Mouse (Mus musculus) embryonic facial prominence, embryonic 10.5 days (tissue): ENCODE measurements at regions not wholly inside any gene's neighbourhood (a gene's known extent, or its start where the extent isn't known, plus 50 kb on each side); places are given as distances from the start of the nearest gene placed in this dataset.
"Not testable (repeated sequence)": the region's sequence is repeated elsewhere in the genome, so short reads cannot be mapped to it uniquely, and the experiment has no call there.

Experiments used
- DNase-seq: peaks from one replicate; pipeline ENCODE4 v3.0.0-alpha.2; 2017; ENCODE audit warnings: low spot score
- H3K27ac ChIP-seq: fragments of 300-500 bp; sonication (generic); replicated peaks from 2 replicates; pipeline ENCODE4 v1.5.1; 2016; ENCODE audit warnings: mild to moderate bottlenecking
- H3K27me3 ChIP-seq: fragments of 300-500 bp; sonication (generic); replicated peaks from 2 replicates; pipeline ENCODE4 v1.6.1; 2016; ENCODE audit warnings: low read depth, mild to moderate bottlenecking; ENCODE audit not compliant: poor library complexity, severe bottlenecking
- H3K36me3 ChIP-seq: fragments of 300-500 bp; sonication (generic); replicated peaks from 2 replicates; pipeline ENCODE4 v1.6.1; 2016; ENCODE audit warnings: mild to moderate bottlenecking, moderate library complexity
- H3K4me1 ChIP-seq: fragments of 300-500 bp; sonication (generic); 2 replicates; pipeline ENCODE4 v1.6.1; 2016
- H3K4me3 ChIP-seq: fragments of 300-500 bp; sonication (generic); 2 replicates; pipeline ENCODE4 v1.5.1; 2016; ENCODE audit warnings: mild to moderate bottlenecking, moderate library complexity
- H3K9me3 ChIP-seq: fragments of 300-500 bp; sonication (generic); 2 replicates; pipeline ENCODE4 v1.6.1; 2016; ENCODE audit warnings: mild to moderate bottlenecking
- WGBS: fragments of 180-500 bp; shearing (Covaris S2); methylation state at CpG from one replicate; pipeline ENCODE4 v1.1.7; 2016; 5-methylcytosine and 5-hydroxymethylcytosine counted together

DNA sequence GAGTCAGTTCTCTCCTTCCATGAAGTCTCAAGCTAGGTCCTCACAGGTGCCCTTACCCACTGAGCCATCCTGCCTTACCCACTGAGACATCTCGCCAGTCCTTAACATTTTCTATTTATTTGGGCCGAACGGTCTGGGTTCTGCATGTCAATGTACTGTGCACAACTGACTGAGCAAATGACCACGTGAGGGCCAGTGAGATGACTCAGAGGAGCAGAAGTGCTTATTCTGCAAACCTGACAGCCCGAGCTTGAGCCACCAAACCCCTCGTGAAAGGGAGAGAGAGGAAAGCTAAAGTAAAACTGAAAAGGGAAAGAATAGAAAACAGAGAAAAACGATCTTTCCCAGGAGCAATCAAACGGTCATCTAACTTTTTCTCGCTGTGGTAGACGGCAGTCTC, 52.2 kb upstream of the Nmd3 start:
- Histone ChIP-seq H3K27me3 (no peaks in the 10 kb centered on the region), H3K36me3 (no peaks in the 10 kb centered on the region), H3K4me1 (no peaks in the 10 kb centered on the region), H3K4me3 (no peak overlapping the region), H3K9me3 (no peaks in the 10 kb centered on the region), H3K27ac (no peak overlapping the region)
- DNase-seq: no peak
- 91% methylated on average over 10 of the region's 10 CpGs for WGBS

DNA sequence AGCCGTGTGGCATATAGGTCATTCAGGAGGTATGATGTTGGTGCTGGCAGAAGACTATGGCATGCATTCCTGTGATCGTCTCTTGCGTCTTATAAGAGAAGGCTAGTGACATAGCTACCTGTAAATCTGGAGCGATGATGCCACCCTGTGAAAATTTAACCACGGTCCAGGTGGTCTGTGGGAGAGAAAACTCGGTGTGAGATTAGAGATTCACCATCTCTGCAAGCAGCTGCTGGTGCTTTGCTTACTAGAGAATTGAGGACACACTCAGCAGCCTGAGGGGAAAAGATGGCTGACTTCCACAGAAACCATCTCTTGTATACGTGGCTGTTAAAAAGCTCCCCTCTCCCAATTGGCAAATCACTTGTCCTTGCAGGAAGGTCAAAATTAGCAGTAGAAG, 54.0 kb upstream of the Nmd3 start:
- DNase-seq: no peak
- Histone ChIP-seq H3K27ac (no peak overlapping the region), H3K4me3 (no peak overlapping the region), H3K4me1 (no peaks in the 10 kb centered on the region), H3K9me3 (no peaks in the 10 kb centered on the region), H3K27me3 (no peaks in the 10 kb centered on the region), H3K36me3 (no peaks in the 10 kb centered on the region)
- WGBS: 85% methylated on average over 7 of the region's 7 CpGs

DNA sequence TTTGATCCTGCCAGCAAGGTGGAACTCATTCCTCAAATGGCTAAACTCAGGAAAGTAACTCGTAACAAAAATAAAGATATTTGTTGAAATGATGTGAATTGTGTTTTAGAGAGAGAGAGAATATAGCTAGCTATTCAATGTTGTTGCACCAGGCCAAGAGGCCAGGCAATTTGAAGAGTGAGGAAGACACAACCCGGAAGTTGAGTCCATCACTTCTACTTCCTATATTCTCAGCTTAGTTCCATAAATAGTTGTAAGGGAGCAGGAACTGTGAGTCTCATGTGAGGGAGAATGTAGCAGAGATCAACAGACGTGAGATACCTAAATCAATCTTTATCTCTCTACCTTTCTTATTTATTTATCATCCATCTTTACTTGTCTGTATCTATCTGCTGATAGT, 54.4 kb upstream of the Nmd3 start:
- Histone ChIP-seq H3K4me1 (no peaks in the 10 kb centered on the region), H3K27ac (no peak overlapping the region), H3K9me3 (no peaks in the 10 kb centered on the region), H3K27me3 (no peaks in the 10 kb centered on the region), H3K4me3 (no peak overlapping the region), H3K36me3 (no peaks in the 10 kb centered on the region)
- WGBS: 89% methylated on average over 3 of the region's 3 CpGs
- DNase-seq: no peak

- 67% methylated on average over 4 of the region's 4 CpGs for WGBS
- Histone ChIP-seq H3K27me3 (no peaks in the 10 kb centered on the region), H3K4me1 (no peaks in the 10 kb centered on the region), H3K9me3 (no peaks in the 10 kb centered on the region), H3K4me3 (no peak overlapping the region), H3K27ac (no peak overlapping the region), H3K36me3 (no peaks in the 10 kb centered on the region)
- no peak for DNase-seq
These were observed 57.5 kb upstream of the Nmd3 start for GRCm38 (mm10) chr3:69664277-69664676.

DNA sequence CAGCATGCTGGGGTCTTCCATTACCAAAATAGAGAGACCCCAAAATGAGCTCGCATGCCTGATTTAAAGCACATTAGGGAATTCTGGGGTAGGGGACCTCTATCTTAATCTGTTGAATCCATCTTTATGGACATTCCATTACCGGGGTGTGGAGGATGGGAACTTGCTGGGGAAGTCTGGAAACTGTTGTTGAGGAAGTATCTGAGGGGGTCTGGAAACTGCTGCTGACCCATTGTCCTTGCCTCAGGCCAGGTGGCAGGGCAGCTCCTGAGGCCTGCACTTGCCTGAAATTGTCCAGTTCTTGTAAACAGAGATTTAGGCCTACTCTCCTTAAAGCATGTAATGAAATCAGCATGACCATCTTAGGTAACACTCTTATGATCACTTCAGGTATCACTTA, 59.4 kb upstream of the B3galnt1 start:
- no peak overlapping the region for H3K27ac ChIP-seq
- 79% methylated on average over 2 of the region's 2 CpGs for WGBS
- no peaks in the 10 kb centered on the region for H3K9me3 ChIP-seq
- peaks cover 13% of the 10 kb centered on the region; the same call in 1 of the 2 replicates for H3K4me1 ChIP-seq
- DNase-seq: no peak
- H3K36me3 ChIP-seq: no peaks in the 10 kb centered on the region
- no peaks in the 10 kb centered on the region for H3K27me3 ChIP-seq
- no peak overlapping the region for H3K4me3 ChIP-seq

DNA sequence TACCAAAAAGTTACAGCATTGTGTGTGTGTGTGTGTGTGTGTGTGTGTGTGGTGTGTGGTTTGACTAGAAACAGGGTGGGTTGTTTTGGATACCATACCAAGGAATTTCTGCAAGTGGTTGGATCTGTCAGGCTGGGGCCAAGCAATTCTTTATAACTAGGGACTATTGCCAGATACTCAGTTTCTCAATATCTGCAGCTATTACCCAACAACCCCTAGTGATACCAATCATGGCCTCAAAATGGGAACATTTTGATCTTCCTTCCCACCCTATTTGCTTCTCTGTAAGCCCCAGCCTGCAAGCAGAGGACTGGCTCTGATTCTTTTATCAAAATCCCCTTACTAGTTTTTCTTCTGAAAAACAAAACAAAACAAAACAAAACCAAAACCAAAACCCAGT, 58.8 kb upstream of the B3galnt1 start:
- H3K36me3 ChIP-seq: no peaks in the 10 kb centered on the region
- no peaks in the 10 kb centered on the region for H3K9me3 ChIP-seq
- H3K4me3 ChIP-seq: no peak overlapping the region

DNA sequence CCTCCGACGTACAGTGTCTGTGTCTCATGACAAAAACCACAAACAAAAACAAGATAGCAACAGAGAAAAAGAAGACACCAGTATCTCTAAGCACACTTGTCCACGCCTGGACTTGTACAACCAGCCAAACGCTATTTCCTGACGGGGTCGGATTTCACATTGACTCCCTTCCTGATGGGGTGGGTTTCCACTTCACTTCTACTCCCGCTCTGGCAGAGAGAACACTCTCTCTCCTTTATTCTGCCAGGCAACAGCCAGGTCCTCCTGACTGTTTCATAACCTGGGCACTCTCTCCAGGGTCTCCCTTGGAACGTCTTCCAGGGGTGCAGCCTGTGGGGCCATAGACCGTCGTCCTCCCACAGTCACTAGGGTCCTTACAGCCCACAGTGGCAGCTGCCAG, 56.9 kb upstream of the B3galnt1 start:
- H3K27me3 ChIP-seq, H3K27ac ChIP-seq, H3K4me3 ChIP-seq, H3K36me3 ChIP-seq, H3K9me3 ChIP-seq: not testable (repeated sequence)
- H3K4me1 ChIP-seq: peaks cover 13% of the 10 kb centered on the region; the same call in 1 of the 2 replicates
- 44% methylated on average over 10 of the region's 10 CpGs for WGBS
- DNase-seq: peak; percentile 22

More for the DNA sequence above, 58.8 kb upstream of the B3galnt1 start:
- H3K4me1 ChIP-seq: peaks cover 13% of the 10 kb centered on the region; the same call in 1 of the 2 replicates
- no peak for DNase-seq
- no peak overlapping the region for H3K27ac ChIP-seq
- no peaks in the 10 kb centered on the region for H3K27me3 ChIP-seq

DNA sequence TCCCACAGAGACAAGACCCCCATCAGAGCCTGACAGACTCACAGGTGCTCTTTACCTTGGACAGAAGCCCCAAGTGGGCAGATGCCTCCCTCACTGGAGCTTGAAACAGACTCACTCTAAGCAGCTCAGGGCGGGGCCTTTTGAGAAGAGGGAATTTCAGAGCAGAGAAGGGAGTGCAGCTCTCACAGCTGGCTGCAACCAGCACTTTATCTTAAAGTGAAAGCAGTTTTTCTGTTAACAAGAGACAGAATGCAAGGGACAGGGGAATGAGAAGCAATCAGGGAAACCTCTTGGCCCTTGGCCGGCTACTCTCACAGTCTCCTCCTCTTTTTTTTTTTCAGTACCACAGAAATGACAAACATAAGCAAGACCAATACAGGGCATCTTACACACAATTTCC, 56.2 kb upstream of the B3galnt1 start:
- H3K27me3 ChIP-seq: no peaks in the 10 kb centered on the region
- peaks cover 13% of the 10 kb centered on the region; the same call in 1 of the 2 replicates for H3K4me1 ChIP-seq
- no peak for DNase-seq
- H3K9me3 ChIP-seq: no peaks in the 10 kb centered on the region
- no peaks in the 10 kb centered on the region for H3K36me3 ChIP-seq
- no peak overlapping the region for H3K4me3 ChIP-seq
- no peak overlapping the region for H3K27ac ChIP-seq
- WGBS: 22% methylated on average over 2 of the region's 2 CpGs

DNA sequence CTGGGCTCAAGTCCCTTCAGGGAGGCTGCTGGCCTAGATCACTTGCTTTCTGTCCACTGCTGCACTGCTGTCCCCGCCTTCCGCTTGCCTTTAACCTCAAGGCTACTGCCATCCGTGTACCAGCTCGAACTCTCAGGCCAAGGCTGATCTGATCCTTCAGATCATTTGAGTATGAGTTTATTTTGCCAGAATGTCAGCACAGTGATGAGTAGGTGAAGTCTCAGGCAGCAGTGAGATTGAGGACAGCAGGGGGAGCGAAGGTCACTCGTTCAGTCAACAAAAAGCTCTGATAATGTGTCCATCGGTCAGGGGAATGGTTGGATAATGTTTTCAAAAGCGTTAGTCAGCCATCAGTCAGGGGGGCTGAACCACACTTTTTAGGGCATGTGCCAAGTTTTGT, 54.6 kb upstream of the B3galnt1 start:
- not testable (repeated sequence) for H3K36me3 ChIP-seq, H3K9me3 ChIP-seq, H3K27ac ChIP-seq, H3K27me3 ChIP-seq, DNase-seq, H3K4me3 ChIP-seq
- H3K4me1 ChIP-seq: peaks cover 13% of the 10 kb centered on the region; the same call in 1 of the 2 replicates
- 76% methylated on average over 8 of the region's 8 CpGs for WGBS

DNA sequence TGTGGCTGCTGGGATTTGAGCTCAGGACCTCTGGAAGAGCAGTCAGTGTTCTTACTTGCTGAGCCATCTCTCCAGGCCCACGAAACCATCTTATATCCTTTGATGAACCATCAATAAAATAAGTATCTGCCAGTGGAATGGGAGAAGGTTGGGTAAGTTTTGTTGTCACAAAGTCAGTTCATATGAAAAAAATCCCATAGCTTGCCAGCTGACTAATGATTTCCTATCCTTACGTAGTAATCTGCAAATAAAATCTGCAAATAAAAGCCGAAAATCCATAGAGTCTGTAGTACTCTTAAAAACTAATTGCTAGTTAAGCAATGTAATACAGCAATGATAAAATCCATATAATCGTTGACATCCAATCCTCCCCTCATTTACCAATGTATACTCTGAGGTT, 50.8 kb upstream of the B3galnt1 start:
- no peak overlapping the region for H3K27ac ChIP-seq
- no peaks in the 10 kb centered on the region for H3K36me3 ChIP-seq
- H3K27me3 ChIP-seq: no peaks in the 10 kb centered on the region
- no peak for DNase-seq
- WGBS: 94% methylated on average over 4 of the region's 4 CpGs
- no peaks in the 10 kb centered on the region for H3K4me1 ChIP-seq
- no peak overlapping the region for H3K4me3 ChIP-seq
- H3K9me3 ChIP-seq: no peaks in the 10 kb centered on the region
